Mouse (Mus musculus): Measurements from ENCODE around the gene Msh5. TPM values are rescaled to one million over a fixed set of nuclear protein-coding genes. Genes with fewer than 3 reads are reported as not detected.
A peak's percentile ranks its signal among the peaks of the same experiment; 100 is the strongest.

The Msh5 gene
- total RNA-seq, 4 experiments from 2014 or later = not detected

GRCm38 (mm10) chr17:35070556-35071229 lies 24.1 kb upstream of the Msh5 start:
- no peak for DNase-seq (ENCODE audit: low spot score in 2 of 2)

- no peak for DNase-seq (ENCODE audit: low spot score in 2 of 2)
Measured at GRCm38 (mm10) chr17:35068213-35068914, 21.8 kb upstream of the Msh5 start.

GRCm38 (mm10) chr17:35066084-35066483 lies 19.5 kb upstream of the Msh5 start, which contains the start of gene Mpig6b:
TSS of gene Mpig6b (minus strand) at chr17:35066184.
- no peak for DNase-seq (ENCODE audit: low spot score in 2 of 2)

GRCm38 (mm10) chr17:35064951-35065947 lies 18.7 kb upstream of the Msh5 start, which contains the start of gene Ly6g6c:
TSS of gene Ly6g6c (plus strand) at chr17:35065388.
- peak in 1 of 2 experiments; percentile 53 for DNase-seq (ENCODE audit: low spot score in 2 of 2)

GRCm38 (mm10) chr17:35064378-35064877 lies 17.9 kb upstream of the Msh5 start:
- no peak for DNase-seq (ENCODE audit: low spot score in 2 of 2)

- DNase-seq (ENCODE audit: low spot score in 2 of 2) = no peak
Measured at GRCm38 (mm10) chr17:35063466-35063865, 16.9 kb upstream of the Msh5 start.

GRCm38 (mm10) chr17:35061299-35061698 lies 14.8 kb upstream of the Msh5 start:
- DNase-seq (ENCODE audit: low spot score in 2 of 2) = no peak

GRCm38 (mm10) chr17:35060737-35061297 lies 14.3 kb upstream of the Msh5 start:
- no peak for DNase-seq (ENCODE audit: low spot score in 2 of 2)

- DNase-seq (ENCODE audit: low spot score in 2 of 2) = no peak
Measured at GRCm38 (mm10) chr17:35060071-35060470, 13.5 kb upstream of the Msh5 start.

GRCm38 (mm10) chr17:35058911-35059892 lies 12.7 kb upstream of the Msh5 start, which contains the start of gene Ddah2:
TSS of gene Ddah2 (plus strand) at chr17:35059035.
- DNase-seq (ENCODE audit: low spot score in 2 of 2) = peak; percentile 83 to 87

GRCm38 (mm10) chr17:35058316-35058715 lies 11.8 kb upstream of the Msh5 start:
- DNase-seq (ENCODE audit: low spot score in 2 of 2) = no peak

- no peak for DNase-seq (ENCODE audit: low spot score in 2 of 2)
Measured at GRCm38 (mm10) chr17:35057090-35057489, 10.5 kb upstream of the Msh5 start.

GRCm38 (mm10) chr17:35055691-35056495 lies 9.3 kb upstream of the Msh5 start:
- DNase-seq (ENCODE audit: low spot score in 2 of 2) = no peak

GRCm38 (mm10) chr17:35052271-35052798 lies 5.8 kb upstream of the Msh5 start:
- no peak for DNase-seq (ENCODE audit: low spot score in 2 of 2)

- peak in 1 of 2 experiments; percentile 43 for DNase-seq (ENCODE audit: low spot score in 2 of 2)
Measured at GRCm38 (mm10) chr17:35051156-35052086, 4.9 kb upstream of the Msh5 start.

- peak; percentile 37 to 53 for DNase-seq (ENCODE audit: low spot score in 2 of 2)
Measured at GRCm38 (mm10) chr17:35050126-35050750, 3.7 kb upstream of the Msh5 start.

GRCm38 (mm10) chr17:35049561-35050016 lies 3.0 kb upstream of the Msh5 start, which contains the start of gene Clic1:
TSS of gene Clic1 (plus strand) at chr17:35049966.
- DNase-seq (ENCODE audit: low spot score in 2 of 2) = no peak

All from gastrocnemius, adult 8-10 months (tissue).